Mouse (Mus musculus) effector memory CD4-positive, alpha-beta T cell, adult 5 months (primary cell): ENCODE data around the gene Rsph10b. TPM values are rescaled to one million over a fixed set of nuclear protein-coding genes. Genes with fewer than 3 reads are reported as not detected.

Experiments
- polyA plus RNA-seq: library from polyadenylated mRNA; unstranded; fragments of 100-300 nt; shearing (Covaris generic); gene quantifications from one replicate; pipeline ENCODE4 v1.2.1, GENCODE M21; 2017

Rsph10b gene
- 0.80 TPM for polyA plus RNA-seq

GRCm38 (mm10) chr5:143932831-143933230 lies at the start of gene Rsph10b:
Gene Rsph10b, plus strand, starts transcription at chr5:143933035.

DNA sequence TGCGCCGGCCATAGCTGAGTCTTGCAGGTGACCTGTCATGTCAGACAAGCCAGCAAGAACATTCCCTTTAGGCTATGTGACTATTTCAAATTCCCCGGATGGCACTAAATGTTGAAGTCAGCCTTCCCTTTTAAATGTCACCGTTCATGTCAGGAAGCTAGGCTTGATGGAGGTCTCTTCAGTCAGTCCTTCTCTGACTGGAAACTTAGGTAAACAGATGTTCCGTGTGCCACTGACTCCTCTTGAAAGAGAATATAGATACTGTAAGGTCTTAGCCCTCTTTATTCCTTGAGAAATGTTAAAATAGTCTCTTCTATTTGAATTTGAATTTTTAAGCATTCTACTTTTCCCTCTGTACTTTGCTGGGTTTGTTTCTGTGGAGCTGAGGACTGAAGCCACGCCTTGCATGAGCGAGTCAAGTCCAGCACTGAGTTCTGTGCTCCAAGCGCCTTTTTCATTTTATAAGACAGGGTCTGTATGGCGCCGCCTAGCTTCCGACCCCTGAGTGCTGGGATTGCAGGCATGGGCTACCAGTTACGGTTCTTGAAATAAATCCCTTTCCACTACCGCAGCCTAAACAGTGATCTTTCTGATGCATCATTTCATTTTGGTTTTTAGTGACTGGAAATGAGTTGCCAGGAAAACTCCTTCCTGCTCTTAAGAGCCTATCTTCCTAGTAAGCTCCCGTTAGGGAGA lies 35.1 kb upstream of the Rsph10b start, which contains the start of gene Ankrd61:
TSS of gene Ankrd61 (minus strand) at position 51 of the 696 bp plus-strand sequence.

GRCm38 (mm10) chr5:143909417-143910400 lies 23.1 kb upstream of the Rsph10b start, which contains the start of the genes Aimp2 and Pms2:
Gene Aimp2, minus strand, starts transcription at chr5:143909847.
Gene Pms2, plus strand, starts transcription at chr5:143909964.

GRCm38 (mm10) chr5:143927875-143928274 lies 5.0 kb upstream of the Rsph10b start, which contains the start of gene Gm42421:
Gene Gm42421, plus strand, starts transcription at chr5:143928175.

GRCm38 (mm10) chr5:144014551-144015311 lies 81.9 kb downstream of the Rsph10b start, which contains the start of gene Ccz1:
Gene Ccz1, minus strand, starts transcription at chr5:144014877.

DNA sequence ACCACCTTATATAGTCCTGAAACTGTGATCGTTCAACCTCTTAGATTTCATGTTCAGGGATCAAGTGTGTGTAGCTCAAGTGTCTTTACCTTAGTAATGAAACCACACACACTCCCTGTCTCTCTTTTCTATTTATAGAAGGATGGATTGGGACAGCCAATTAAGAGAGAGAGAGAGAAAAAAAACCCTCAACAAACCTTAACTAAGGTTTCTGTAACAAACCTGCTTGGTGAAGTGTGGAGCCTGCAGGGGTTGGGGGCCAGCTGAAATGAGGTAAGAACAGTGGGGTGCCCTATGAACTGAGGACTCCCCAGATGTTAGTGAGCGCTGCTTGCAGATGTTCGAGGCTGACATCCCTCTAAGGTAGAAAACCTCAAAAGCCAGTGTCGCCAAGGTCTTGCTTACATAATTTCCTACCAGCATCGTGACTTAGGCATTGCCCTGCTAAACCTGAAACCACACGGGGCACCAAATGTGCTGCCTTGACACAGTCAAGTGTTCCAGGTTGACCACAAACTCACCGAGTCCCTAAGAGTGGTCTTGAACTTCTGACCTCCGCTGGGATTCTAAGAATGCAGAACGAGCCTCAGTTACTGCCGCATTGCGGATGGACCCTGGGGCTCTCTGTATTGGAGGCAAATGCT lies 93.9 kb downstream of the Rsph10b start, which contains the start of gene Ocm:
TSS of gene Ocm (minus strand) at position 51 of the 644 bp plus-strand sequence.

Other genes starting within 250 kb of the Rsph10b start
- 25.6 TPM for gene Usp42, start 200.8 kb upstream of the Rsph10b start, polyA plus RNA-seq
- 36.6 TPM for gene Eif2ak1, start 115.2 kb upstream of the Rsph10b start, polyA plus RNA-seq
- gene Ankrd61, start 35.4 kb upstream of the Rsph10b start, polyA plus RNA-seq = 0.29 TPM
- gene Aimp2, start 23.2 kb upstream of the Rsph10b start, polyA plus RNA-seq = 34.2 TPM
- 28.8 TPM for gene Pms2, start 23.1 kb upstream of the Rsph10b start, polyA plus RNA-seq
- gene Gm42421, start 4.9 kb upstream of the Rsph10b start, polyA plus RNA-seq = 1.5 TPM
- gene Ccz1, start 81.8 kb downstream of the Rsph10b start, polyA plus RNA-seq = 55.8 TPM
- gene Ocm, start 93.6 kb downstream of the Rsph10b start, polyA plus RNA-seq = not detected
- 18.0 TPM for gene Lmtk2, start 167.4 kb downstream of the Rsph10b start, polyA plus RNA-seq